Mouse (Mus musculus): ENCODE measurements around the gene Ppp3ca. TPM values are rescaled to one million over a fixed set of nuclear protein-coding genes. Genes with fewer than 3 reads are reported as not detected.
A peak's percentile ranks its signal among the peaks of the same experiment; 100 is the strongest.

The Ppp3ca gene
- total and polyA plus RNA-seq, 3 experiments, result 17.4 to 40.6 (median 32.0) TPM

- no peak for DNase-seq (ENCODE audit: low read depth, low spot score)
- H3K79me2 ChIP-seq (ENCODE audit: control insufficient read depth, insufficient read depth, low read length, poor library complexity), result no peaks in the 10 kb centered on the region; the same call in 1 of the 2 replicates
- no peak overlapping the region for H3K27ac ChIP-seq (ENCODE audit: control insufficient read depth, low read depth, low read length)
- no peak overlapping the region for H3K9ac ChIP-seq (ENCODE audit: control insufficient read depth, low read depth, low read length, poor library complexity, severe bottlenecking)
- TF ChIP-seq TBP (IDR thresholded peaks at IDR 0.05; ENCODE audit: low read depth, low read length), result no peak
- no peak for TF ChIP-seq MXI1 (IDR thresholded peaks at IDR 0.05; ENCODE audit: low read depth, low read length)
- no peak for TF ChIP-seq JUND (IDR thresholded peaks at IDR 0.05; ENCODE audit: low read depth, low read length)
- no peak for TF ChIP-seq CTCF (IDR thresholded peaks at IDR 0.05 in 2 of 3, conservative IDR thresholded peaks at IDR 0.05 in 1 of 3; ENCODE audit: control insufficient read depth in 1 of 3, insufficient read depth in 1 of 3, low read depth in 2 of 3, low read length in 3 of 3, poor library complexity in 1 of 3, severe bottlenecking in 1 of 3)
- TF ChIP-seq KAT2A (conservative IDR thresholded peaks at IDR 0.05; ENCODE audit: low read depth, low read length), result no peak
- no peak for TF ChIP-seq RCOR1 (IDR thresholded peaks at IDR 0.05; ENCODE audit: low read depth, low read length)
- no peak for TF ChIP-seq ZNF384 (IDR thresholded peaks at IDR 0.05; ENCODE audit: low read depth, low read length)
- TF ChIP-seq RAD21 (IDR thresholded peaks at IDR 0.05; ENCODE audit: low read depth, low read length), result no peak
- TF ChIP-seq USF2 (IDR thresholded peaks at IDR 0.05; ENCODE audit: borderline replicate concordance in 1 of 2, insufficient read depth in 1 of 2, low read depth in 1 of 2, low read length in 2 of 2), result no peak
- TF ChIP-seq GATA1 (IDR thresholded peaks at IDR 0.05; ENCODE audit: low read depth, low read length), result no peak
- TF ChIP-seq ZMIZ1 (IDR thresholded peaks at IDR 0.05; ENCODE audit: low read depth, low read length), result no peak
- TF ChIP-seq CHD1 (IDR thresholded peaks at IDR 0.05; ENCODE audit: low read depth, low read length), result no peak
- H3K9me3 ChIP-seq (replicated peaks; ENCODE audit: insufficient read depth, low read length), result no peaks in the 10 kb centered on the region
- no peak overlapping the region for H3K4me3 ChIP-seq (ENCODE audit: control insufficient read depth in 1 of 2, insufficient read depth in 1 of 2, low read depth in 2 of 2, low read length in 2 of 2)
- H3K27me3 ChIP-seq (ENCODE audit: control insufficient read depth in 1 of 2, insufficient read depth in 2 of 2, low read length in 2 of 2), result no peaks in the 10 kb centered on the region
- peaks cover 0 to 6% of the 10 kb centered on the region in 2 experiments; a peak in 2 of 4 replicates for H3K4me1 ChIP-seq (ENCODE audit: control insufficient read depth in 1 of 2, insufficient read depth in 2 of 2, low read length in 2 of 2)
- H3K36me3 ChIP-seq (ENCODE audit: control insufficient read depth in 1 of 2, insufficient read depth in 2 of 2, low read length in 2 of 2), result 0 out of 4 replicates have a peak, but pooled peaks cover 0 to 2% of the 10 kb centered on the region in 2 experiments
These were observed 4.8 kb upstream of the Ppp3ca start for GRCm38 (mm10) chr3:136665119-136665518.

GRCm38 (mm10) chr3:136668072-136668471 lies 1.9 kb upstream of the Ppp3ca start:
- no peak for DNase-seq (ENCODE audit: low read depth, low spot score)
- Histone ChIP-seq H3K79me2 (ENCODE audit: control insufficient read depth, insufficient read depth, low read length, poor library complexity) (peaks cover 20% of the 10 kb centered on the region), H3K36me3 (ENCODE audit: control insufficient read depth in 1 of 2, insufficient read depth in 2 of 2, low read length in 2 of 2) (peaks cover 0 to 11% of the 10 kb centered on the region in 2 experiments; a peak in 2 of 4 replicates), H3K9me3 (replicated peaks; ENCODE audit: insufficient read depth, low read length) (no peaks in the 10 kb centered on the region), H3K4me3 (ENCODE audit: control insufficient read depth in 1 of 2, insufficient read depth in 1 of 2, low read depth in 2 of 2, low read length in 2 of 2) (no peak overlapping the region), H3K4me1 (ENCODE audit: control insufficient read depth in 1 of 2, insufficient read depth in 2 of 2, low read length in 2 of 2) (peaks cover 2 to 6% of the 10 kb centered on the region in 2 experiments; a peak in 3 of 4 replicates), H3K9ac (ENCODE audit: control insufficient read depth, low read depth, low read length, poor library complexity, severe bottlenecking) (no peak overlapping the region), H3K27me3 (ENCODE audit: control insufficient read depth in 1 of 2, insufficient read depth in 2 of 2, low read length in 2 of 2) (no peaks in the 10 kb centered on the region), H3K27ac (ENCODE audit: control insufficient read depth, low read depth, low read length) (no peak overlapping the region)
- TF ChIP-seq TCF12 (IDR thresholded peaks at IDR 0.05; ENCODE audit: low read depth, low read length) (no peak), UBTF (IDR thresholded peaks at IDR 0.05; ENCODE audit: borderline replicate concordance, insufficient read depth, low read depth, low read length) (no peak), CHD2 (IDR thresholded peaks at IDR 0.05; ENCODE audit: low read length) (no peak), EP300 (IDR thresholded peaks at IDR 0.05; ENCODE audit: low read depth in 1 of 2, low read length in 2 of 2) (0 out of 4 replicates have a peak, but pooled peaks of 1 of the 2 experiments have one; percentile 14), ETS1 (IDR thresholded peaks at IDR 0.05; ENCODE audit: low read depth, low read length) (no peak), GATA1 (IDR thresholded peaks at IDR 0.05; ENCODE audit: low read depth, low read length) (no peak), POLR2AphosphoS2 (IDR thresholded peaks at IDR 0.05; ENCODE audit: low read length) (no peak)

Data from MEL (cell line).